In the genomic region with DNA sequence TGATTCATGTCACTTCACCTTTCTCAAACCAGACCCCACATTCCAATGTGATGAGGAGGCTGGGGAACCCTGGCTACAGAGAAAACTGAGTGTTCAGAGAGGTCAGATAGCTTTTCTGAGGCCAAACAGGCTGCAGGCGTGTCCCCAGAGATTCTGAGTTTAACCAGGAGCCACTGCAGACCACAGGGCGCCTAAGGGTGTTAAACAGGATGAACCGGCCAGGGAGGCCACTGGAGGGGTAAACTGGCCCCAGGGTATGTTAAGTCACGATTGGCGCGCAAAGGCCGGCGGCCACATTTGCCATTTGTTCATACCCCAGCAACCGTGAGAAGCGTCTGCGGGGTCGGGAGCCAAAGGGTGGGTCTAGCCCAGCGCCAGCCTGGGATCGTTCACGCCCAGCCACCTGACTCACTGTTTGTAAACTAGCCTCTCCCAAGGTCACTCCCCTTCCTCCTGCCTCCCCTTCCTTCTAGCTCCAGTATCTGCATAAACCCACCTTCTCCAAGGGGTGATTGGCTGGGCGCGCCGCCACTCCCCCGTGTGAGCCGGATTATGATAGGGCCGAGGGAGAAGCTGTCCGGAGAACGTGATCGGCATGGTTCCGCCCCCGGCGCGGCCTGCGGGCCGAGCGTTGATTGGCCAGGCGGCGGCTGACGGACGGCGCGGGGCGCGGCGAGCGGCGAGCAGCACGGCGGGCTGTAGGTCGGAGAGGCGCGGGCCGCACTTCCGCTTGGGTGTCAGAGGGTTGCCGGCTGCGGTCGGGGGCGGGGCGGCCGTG, we compare ENCODE assay signal across 8 mouse cellular contexts. TPM values are rescaled to one million over a fixed set of nuclear protein-coding genes. Genes with fewer than 3 reads are reported as not detected.
DNase-seq lines count a peak whose midpoint lies in the region; ATAC-seq lines count a peak whose summit lies in the region.

Osbpl2 (plus strand) TSS at position 646 of the 778 bp plus-strand sequence.

- H3K4me1 ChIP-seq in lung, embryonic 16.5 days (replicated peaks; ENCODE audit: control insufficient read depth, insufficient read depth, low read length) = peaks cover 45% of the 10 kb centered on the region

- peak within 1 kb of the TSS; percentile 84 for H3K4me2 ChIP-seq in lung, embryonic 16.5 days (ENCODE audit: low read depth, low read length)

- no peaks in the 10 kb centered on the region for H3K9me3 ChIP-seq in lung, embryonic 16.5 days (ENCODE audit: control insufficient read depth, low read length)

- DNase-seq in MEL-GATA-1-ER (ENCODE audit: extremely low read depth, low read depth) = peak; percentile 98
- peak; percentile 100 for DNase-seq in cerebellum, adult 8-10 months
- peak; percentile 98 for DNase-seq in forelimb bud, embryonic 11.5 days (ENCODE audit: low read depth, low spot score)
- peak; percentile 97 for DNase-seq in layer of hippocampus, adult 9-10 months (ENCODE audit: low spot score)
- peak; percentile 99 for DNase-seq in ovary, postnatal 10 days (ENCODE audit: low spot score)
- DNase-seq in thymus, postnatal 10 days (ENCODE audit: low spot score in 2 of 2) = peak; percentile 95 to 98

- 0% methylated on average over 52 of the region's 55 CpGs for WGBS in lung, embryonic 16.5 days

- peak within 1 kb of the TSS; percentile 79 for H3K4me3 ChIP-seq in lung, embryonic 16.5 days (ENCODE audit: low read length)

- peak within 1 kb of the TSS; percentile 84 for H3K9ac ChIP-seq in lung, embryonic 16.5 days (ENCODE audit: low read length)

- peak; percentile 94 to 98 for ATAC-seq in hematopoietic stem cell, adult 5-6 weeks (replicated peaks in 1 of 2; ENCODE audit: insufficient read depth in 1 of 2, low FRiP score in 2 of 2, low TSS enrichment in 1 of 2, low read depth in 1 of 2, poor library complexity in 2 of 2, severe bottlenecking in 2 of 2)
- ATAC-seq in lung, embryonic 16.5 days (ENCODE audit: low read depth) = peak; percentile 98

- H3K27ac ChIP-seq in lung, embryonic 16.5 days (ENCODE audit: low read length) = peak within 1 kb of the TSS; percentile 68

- H3K27me3 ChIP-seq in lung, embryonic 16.5 days (ENCODE audit: control insufficient read depth, insufficient read depth, low read depth, low read length) = no peaks in the 10 kb centered on the region

- H3K36me3 ChIP-seq in lung, embryonic 16.5 days (ENCODE audit: control insufficient read depth, insufficient read depth, low read length) = no peaks in the 10 kb centered on the region

RNA-seq across cellular contexts. Expression of gene Osbpl2, which starts in this region (rescaled TPM):
- 35.1 and 36.2 TPM in 2 replicates for total RNA-seq in hematopoietic stem cell, adult 5-6 weeks (2017)
- 29.9 and 30.3 TPM in 2 replicates for polyA plus RNA-seq in lung, embryonic 16.5 days (2015; fragmentation: Nextera tagmentation; extraction: Ambion mirVana)

Comparison
In these comparisons a context has a peak if more than half of its experiments do, and no peak if none do; other contexts are left out.
1. Peak in every context shown above with its lines: DNase-seq, ATAC-seq, H3K4me3 ChIP-seq and H3K27ac ChIP-seq.